ENCODE assay signal across 8 mouse cellular contexts in genomic region chr5:12541268-12541667, GRCm38 (mm10).
DNase-seq lines count a peak whose midpoint lies in the region; ATAC-seq and TF ChIP-seq lines count a peak whose summit lies in the region.
"Had no signal": no experiment of that assay in that cellular context is flagged by ENCODE, and none has a peak within 500 bp of the region (broad histone marks: within the 10 kb centered on the region; RNA-seq: fewer than 3 reads in every experiment).

No protein-coding gene starts in this region.

- H3K4me2 ChIP-seq in intestine, postnatal 0 days (replicated peaks; ENCODE audit: low read depth): no peak overlapping the region
- no peak overlapping the region for H3K4me2 ChIP-seq in intestine, embryonic 16.5 days (ENCODE audit: low read depth, low read length)
- no peak overlapping the region for H3K4me2 ChIP-seq in forebrain, embryonic 15.5 days (replicated peaks)
- H3K4me2 ChIP-seq: limb, embryonic 12.5 days had no signal

- no peak for ATAC-seq in intestine, postnatal 0 days
- no peak for ATAC-seq in intestine, embryonic 16.5 days
- ATAC-seq in forebrain, embryonic 15.5 days (replicated peaks): peak; percentile 80

- H3K4me3 ChIP-seq in intestine, postnatal 0 days (ENCODE audit: low read depth, low read length): no peak overlapping the region
- H3K4me3 ChIP-seq in intestine, embryonic 16.5 days (ENCODE audit: low read length): no peak overlapping the region
- no peak overlapping the region for H3K4me3 ChIP-seq in forebrain, embryonic 15.5 days
- H3K4me3 ChIP-seq in thymus, adult 2 months (ENCODE audit: control insufficient read depth, insufficient read depth, low read length): no peak overlapping the region
- H3K4me3 ChIP-seq: limb, embryonic 12.5 days had no signal

- H3K27me3 ChIP-seq in intestine, postnatal 0 days (replicated peaks; ENCODE audit: control insufficient read depth, insufficient read depth, low read length): no peaks in the 10 kb centered on the region
- no peaks in the 10 kb centered on the region for H3K27me3 ChIP-seq in intestine, embryonic 16.5 days (replicated peaks; ENCODE audit: control insufficient read depth, insufficient read depth, low read length)
- H3K27me3 ChIP-seq in forebrain, embryonic 15.5 days: no peaks in the 10 kb centered on the region
- H3K27me3 ChIP-seq in thymus, adult 2 months (ENCODE audit: control insufficient read depth, insufficient read depth, low read length): no peaks in the 10 kb centered on the region
- H3K27me3 ChIP-seq: limb, embryonic 12.5 days had no signal

- H3K9ac ChIP-seq in intestine, postnatal 0 days (ENCODE audit: low read depth, low read length): no peak overlapping the region
- H3K9ac ChIP-seq in intestine, embryonic 16.5 days (ENCODE audit: low read depth, low read length): no peak overlapping the region
- H3K9ac ChIP-seq in forebrain, embryonic 15.5 days (replicated peaks): no peak overlapping the region
- H3K9ac ChIP-seq: limb, embryonic 12.5 days had no signal

- peak; percentile 28 for DNase-seq in right cerebral cortex, adult 18-20 months
- no peak for DNase-seq in right cerebral cortex, postnatal 14 days
- no peak for DNase-seq in urinary bladder, postnatal 25 days (ENCODE audit: low spot score)
- no peak for DNase-seq in thymus, adult 2 months

- TF ChIP-seq CTCF in intestine, postnatal 0 days (IDR thresholded peaks at IDR 0.05; ENCODE audit: low read depth): peak; percentile 66
- TF ChIP-seq CTCF in thymus, adult 2 months (IDR thresholded peaks at IDR 0.05; ENCODE audit: borderline replicate concordance, control insufficient read depth, extremely low read depth, insufficient read depth, low read length, poor library complexity): no peak

- 30% methylated on average over 2 of the region's 2 CpGs for WGBS in intestine, postnatal 0 days
- 35% methylated on average over 2 of the region's 2 CpGs for WGBS in intestine, embryonic 16.5 days
- 21% methylated on average over 2 of the region's 2 CpGs for WGBS in forebrain, embryonic 15.5 days
- WGBS in thymus, adult 2 months: 82% methylated on average over 2 of the region's 2 CpGs

- no peaks in the 10 kb centered on the region for H3K9me3 ChIP-seq in intestine, postnatal 0 days (ENCODE audit: control insufficient read depth)
- H3K9me3 ChIP-seq in intestine, embryonic 16.5 days (ENCODE audit: control insufficient read depth, low read length): no peaks in the 10 kb centered on the region
- H3K9me3 ChIP-seq in forebrain, embryonic 15.5 days: no peaks in the 10 kb centered on the region
- H3K9me3 ChIP-seq: limb, embryonic 12.5 days had no signal

- H3K4me1 ChIP-seq in intestine, postnatal 0 days (replicated peaks; ENCODE audit: control insufficient read depth, insufficient read depth, low read length): no peaks in the 10 kb centered on the region
- H3K4me1 ChIP-seq in intestine, embryonic 16.5 days (ENCODE audit: control insufficient read depth, insufficient read depth, low read length): no peaks in the 10 kb centered on the region
- no peaks in the 10 kb centered on the region for H3K4me1 ChIP-seq in forebrain, embryonic 15.5 days
- H3K4me1 ChIP-seq in thymus, adult 2 months (replicated peaks; ENCODE audit: control insufficient read depth, insufficient read depth, low read length): no peaks in the 10 kb centered on the region
- H3K4me1 ChIP-seq: limb, embryonic 12.5 days had no signal

- no peak for TF ChIP-seq POLR2A in thymus, adult 2 months (IDR thresholded peaks at IDR 0.05; ENCODE audit: control insufficient read depth, extremely low read depth, insufficient read depth, low read length, poor library complexity)

- H3K27ac ChIP-seq in intestine, postnatal 0 days (ENCODE audit: low read depth, low read length): no peak overlapping the region
- no peak overlapping the region for H3K27ac ChIP-seq in intestine, embryonic 16.5 days (ENCODE audit: low read length)
- no peak overlapping the region for H3K27ac ChIP-seq in forebrain, embryonic 15.5 days (replicated peaks)
- no peak overlapping the region for H3K27ac ChIP-seq in thymus, adult 2 months (ENCODE audit: control insufficient read depth, insufficient read depth, low read length)
- H3K27ac ChIP-seq: limb, embryonic 12.5 days had no signal

- H3K36me3 ChIP-seq in intestine, postnatal 0 days (ENCODE audit: control insufficient read depth, insufficient read depth): no peaks in the 10 kb centered on the region
- H3K36me3 ChIP-seq in intestine, embryonic 16.5 days (ENCODE audit: control insufficient read depth, insufficient read depth, low read length): no peaks in the 10 kb centered on the region
- H3K36me3 ChIP-seq in forebrain, embryonic 15.5 days: no peaks in the 10 kb centered on the region
- no peaks in the 10 kb centered on the region for H3K36me3 ChIP-seq in thymus, adult 2 months (ENCODE audit: control insufficient read depth, insufficient read depth, low read length)
- H3K36me3 ChIP-seq: limb, embryonic 12.5 days had no signal
